Mouse (Mus musculus): ENCODE measurements around the gene Rp2.
A peak's percentile ranks its signal among the peaks of the same experiment; 100 is the strongest.
"Not testable (repeated sequence)": the region's sequence is repeated elsewhere in the genome, so short reads cannot be mapped to it uniquely, and the experiment has no call there.

Rp2 gene

DNA sequence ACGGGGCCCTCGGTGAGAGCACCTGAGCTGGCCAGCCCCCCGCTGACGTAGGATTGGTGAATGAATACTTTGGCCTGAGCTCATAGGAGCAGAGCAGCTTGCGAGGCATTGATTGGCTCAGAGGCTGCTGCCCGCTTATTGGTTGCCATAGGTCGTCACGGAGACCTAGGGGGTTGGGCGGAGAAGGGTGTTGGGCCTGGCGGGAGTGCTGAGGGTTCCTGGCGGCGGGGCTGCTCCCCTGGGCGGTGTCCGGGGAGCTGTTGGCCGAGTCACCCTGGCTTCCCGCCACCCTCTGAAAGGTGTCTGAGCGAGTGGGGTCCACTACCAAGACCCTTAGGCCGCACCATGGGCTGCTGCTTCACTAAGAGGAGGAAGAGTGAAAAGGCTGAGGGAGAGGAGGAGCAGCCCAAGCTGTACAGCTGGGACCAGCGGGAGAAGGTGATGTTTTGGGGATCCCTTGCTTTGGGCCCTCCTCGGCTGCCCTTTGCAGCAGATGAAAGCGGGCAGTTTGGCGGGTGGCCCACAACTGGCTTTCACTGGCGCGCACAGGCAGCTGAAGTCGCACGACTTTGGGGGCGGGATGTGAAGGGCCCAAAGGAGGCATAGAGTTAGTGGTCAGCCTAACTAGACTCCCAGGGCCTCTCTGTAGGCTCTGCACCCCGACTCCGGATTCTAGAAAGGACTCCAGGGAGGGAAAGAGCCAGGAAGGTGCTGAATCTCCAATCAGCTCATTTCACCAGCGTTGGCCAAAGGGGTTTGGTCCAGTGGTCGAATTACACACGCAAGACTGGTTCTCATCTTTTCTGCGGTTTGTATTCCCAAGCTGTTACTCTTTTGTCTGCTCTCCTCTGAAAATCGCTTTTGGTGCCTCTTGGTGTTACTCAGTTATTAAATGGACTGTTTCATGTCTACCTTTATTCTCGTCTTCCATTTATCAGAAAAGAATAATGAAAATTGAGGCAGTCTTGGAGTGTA is at the start of gene Rp2:
Rp2 (plus strand) TSS at position 91 of the 975 bp plus-strand sequence.
- peak; percentile 72 to 77 for DNase-seq (ENCODE audit: low spot score in 2 of 2)

DNA sequence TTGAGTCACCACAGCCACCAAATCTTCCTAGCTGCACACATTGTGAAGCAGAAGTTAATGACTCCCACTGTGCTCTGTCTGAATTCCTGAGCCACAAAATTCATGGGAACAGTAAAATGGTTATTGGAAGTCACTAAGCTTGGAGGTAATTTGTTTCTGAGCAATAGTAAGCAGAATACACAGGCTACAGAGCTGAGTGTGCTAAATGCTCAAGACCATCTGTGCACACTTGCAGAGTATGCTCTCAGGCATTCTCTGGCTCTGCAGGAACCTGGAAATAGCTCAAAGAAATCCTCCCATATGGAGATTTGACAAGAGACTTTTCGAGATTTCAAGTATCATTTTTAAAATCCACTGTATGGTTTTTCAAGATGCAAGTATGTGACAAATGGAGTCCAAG is 31.5 kb upstream of the Rp2 start:
- DNase-seq (ENCODE audit: low spot score in 2 of 2) = no peak

DNA sequence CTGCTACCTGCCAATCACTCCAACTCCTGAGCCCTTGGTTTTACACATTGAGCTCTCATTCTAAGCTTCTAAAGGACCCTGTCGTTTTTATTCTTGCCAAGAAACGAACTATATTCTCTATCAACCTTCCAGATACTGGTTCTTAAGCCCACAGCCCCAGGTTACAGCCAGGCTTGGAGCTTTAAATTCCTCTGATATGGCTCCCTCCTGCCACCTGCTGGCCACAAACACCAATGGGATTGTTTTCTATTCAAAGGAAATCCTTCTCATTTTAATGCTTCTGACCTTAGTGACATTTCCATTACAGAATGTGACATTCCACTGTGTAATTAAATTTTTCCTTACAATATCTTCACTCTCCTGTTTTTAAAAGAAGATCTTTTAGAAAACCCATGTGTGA is 28.6 kb upstream of the Rp2 start:
- DNase-seq (ENCODE audit: low spot score in 2 of 2) = peak in 1 of 2 experiments; percentile 31

DNA sequence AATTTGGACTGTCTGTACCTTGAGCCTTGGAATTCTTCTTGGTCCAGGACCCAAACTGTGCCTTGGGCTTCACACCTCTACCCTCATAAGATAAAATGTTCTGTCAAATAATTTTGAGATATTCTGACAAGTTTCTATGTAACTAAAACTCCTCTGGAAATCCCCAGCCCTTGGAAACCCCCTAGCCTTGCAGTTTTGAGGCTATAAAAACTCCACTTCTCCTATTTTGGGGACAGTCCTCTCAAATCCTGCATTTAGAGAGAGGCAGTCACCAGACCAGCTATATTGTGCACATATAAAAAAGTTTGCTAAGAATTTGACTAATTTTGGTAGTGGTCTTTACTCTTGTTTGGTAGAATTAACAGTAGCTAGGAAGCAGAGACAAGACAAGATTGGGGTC is 19.3 kb upstream of the Rp2 start:
- DNase-seq (ENCODE audit: low spot score in 2 of 2) = no peak

DNA sequence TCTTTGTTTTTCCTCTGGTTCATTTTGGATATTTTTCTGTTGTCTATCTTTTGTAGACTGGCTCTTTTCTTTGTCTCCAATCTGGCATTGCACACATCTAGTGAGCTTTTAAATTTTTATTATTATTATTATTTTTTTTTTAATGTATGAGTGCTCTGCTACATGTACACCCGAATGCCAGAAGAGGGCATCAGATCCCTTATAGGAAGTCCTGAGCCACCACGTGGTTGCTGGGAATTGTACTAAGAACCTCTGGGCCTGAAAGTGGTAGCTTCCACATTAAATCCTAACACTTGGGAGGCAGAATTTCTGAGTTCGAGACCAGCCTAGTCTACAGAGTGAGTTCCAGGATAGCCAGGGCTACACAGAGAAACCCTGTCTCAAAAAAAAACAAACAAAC is 17.9 kb upstream of the Rp2 start:
- no peak for DNase-seq (ENCODE audit: low spot score in 2 of 2)

DNA sequence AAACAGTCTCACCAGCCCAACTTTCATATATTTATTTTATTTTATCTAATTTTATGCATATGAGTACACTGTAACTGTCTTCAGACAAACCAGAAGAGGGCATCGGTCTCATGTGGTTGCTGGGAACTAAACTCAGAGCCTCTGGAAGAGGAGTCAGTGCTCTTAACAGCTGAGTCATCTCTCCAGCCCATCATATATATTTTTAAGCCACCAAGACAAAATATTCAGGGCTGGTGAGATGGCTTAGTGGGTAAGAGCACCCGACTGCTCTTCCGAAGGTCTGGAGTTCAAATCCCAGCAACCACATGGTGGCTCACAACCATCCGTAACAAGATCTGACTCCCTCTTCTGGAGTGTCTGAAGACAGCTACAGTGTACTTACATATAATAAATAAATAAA is 14.0 kb upstream of the Rp2 start:
- DNase-seq (ENCODE audit: low spot score in 2 of 2) = not testable (repeated sequence)

DNA sequence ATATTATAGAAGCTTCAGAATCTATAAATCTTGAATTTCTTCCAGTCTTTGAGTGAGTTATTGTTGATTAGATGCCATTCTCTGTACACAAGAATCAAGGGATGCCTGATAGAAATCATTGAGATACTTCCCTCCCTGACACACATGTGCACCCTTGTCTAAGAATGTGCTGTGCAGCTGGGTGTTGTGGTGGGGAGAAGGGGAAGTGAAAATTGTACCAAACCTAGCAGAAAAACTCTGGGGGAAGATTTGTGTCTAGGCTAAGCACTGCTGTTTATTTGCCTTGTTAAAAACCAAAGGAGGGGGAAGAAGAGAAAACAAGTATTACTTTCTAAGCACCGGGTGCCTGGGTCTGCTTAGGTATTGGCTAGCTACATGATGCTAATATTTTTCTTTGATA is 9.0 kb upstream of the Rp2 start:
- DNase-seq (ENCODE audit: low spot score in 2 of 2) = no peak

DNA sequence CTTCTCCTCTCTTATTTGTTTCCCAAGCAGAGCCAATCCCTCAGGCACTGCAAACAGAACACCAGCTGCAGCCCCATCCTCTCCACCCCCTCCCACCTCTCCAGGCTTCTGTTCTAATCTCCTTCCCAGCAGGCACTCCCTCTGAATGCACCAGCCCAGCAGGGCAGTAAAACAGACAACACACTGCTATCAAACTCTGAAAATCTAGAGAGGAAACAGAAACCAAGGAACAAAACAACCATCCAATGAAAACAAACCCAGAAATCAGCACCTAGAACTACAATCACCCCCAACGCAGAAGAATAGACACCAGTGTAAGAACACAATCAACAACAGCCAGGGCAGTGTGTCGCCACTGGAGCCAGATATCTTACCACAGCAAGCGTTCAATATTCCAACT is 8.0 kb upstream of the Rp2 start:
- DNase-seq (ENCODE audit: low spot score in 2 of 2) = no peak

DNA sequence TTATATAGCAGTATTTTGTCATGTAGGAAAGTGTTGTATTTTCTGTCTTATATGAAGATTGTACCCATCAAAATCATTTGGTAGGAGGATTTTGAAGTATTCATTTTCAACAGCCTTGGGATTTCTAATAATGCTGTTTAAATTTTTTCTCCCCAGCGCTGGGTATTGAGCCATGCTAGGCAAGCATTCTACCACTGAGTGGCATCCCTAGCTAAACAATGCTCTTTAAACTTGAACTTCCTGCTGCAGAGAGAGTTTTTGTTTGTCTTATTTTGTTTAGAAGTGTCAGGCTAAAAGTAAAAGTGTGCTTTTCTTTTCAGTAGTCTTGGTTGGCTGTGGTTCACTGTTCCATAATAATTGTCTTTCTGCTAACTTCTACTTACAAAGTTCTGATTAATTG is 1.8 kb downstream of the Rp2 start:
- DNase-seq (ENCODE audit: low spot score in 2 of 2) = no peak

DNA sequence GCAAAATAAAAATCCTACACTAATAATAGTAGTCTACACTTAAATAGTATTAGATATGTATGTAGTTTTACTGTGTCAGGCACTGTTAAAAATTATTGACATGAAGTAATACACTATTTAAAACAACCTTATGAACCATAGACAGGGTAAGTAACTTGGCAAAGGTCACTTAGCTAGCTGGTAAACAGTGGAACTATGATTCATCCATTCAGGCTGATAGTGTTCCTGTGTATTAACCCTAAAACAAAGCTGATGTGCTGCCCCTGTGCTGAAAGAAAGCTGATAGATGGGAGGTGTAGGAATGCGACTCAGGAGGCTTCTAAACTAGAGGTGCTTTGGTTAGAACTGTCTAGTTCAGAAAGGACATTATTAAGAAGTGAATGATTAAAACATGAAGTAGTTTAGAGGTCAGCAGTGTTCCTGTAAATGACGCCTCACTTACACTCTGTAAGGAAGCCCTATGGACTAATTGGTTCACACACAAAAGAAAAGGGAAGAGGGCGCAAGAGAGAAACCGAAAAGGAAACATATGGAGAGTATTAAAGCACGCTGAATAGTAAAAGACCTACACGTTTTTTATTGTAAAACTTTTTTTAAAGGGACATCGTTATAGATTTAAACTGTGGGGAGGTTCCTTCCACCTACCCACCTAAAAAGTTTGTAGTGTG is 15.2 kb downstream of the Rp2 start:
- no peak for DNase-seq (ENCODE audit: low spot score in 2 of 2)

DNA sequence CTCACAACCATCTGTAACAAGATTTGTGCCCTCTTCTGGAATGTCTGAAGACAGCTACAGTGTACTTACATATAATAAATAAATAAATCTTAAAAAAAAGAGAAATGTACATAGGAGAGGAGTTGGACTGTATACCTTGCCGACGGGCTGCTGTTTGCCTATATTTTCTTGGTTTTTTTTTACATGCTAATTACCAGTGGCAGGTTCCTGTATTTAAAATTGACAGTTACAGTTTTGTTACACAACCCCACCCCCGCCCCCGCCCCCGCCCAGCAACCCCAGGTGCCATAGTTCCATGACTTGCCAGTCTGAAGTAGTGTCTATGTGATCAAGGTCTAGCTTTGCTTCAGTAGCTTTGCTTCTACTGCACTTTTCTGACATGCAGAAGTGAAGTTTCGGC is 18.0 kb downstream of the Rp2 start:
- no peak for DNase-seq (ENCODE audit: low spot score in 2 of 2)

DNA sequence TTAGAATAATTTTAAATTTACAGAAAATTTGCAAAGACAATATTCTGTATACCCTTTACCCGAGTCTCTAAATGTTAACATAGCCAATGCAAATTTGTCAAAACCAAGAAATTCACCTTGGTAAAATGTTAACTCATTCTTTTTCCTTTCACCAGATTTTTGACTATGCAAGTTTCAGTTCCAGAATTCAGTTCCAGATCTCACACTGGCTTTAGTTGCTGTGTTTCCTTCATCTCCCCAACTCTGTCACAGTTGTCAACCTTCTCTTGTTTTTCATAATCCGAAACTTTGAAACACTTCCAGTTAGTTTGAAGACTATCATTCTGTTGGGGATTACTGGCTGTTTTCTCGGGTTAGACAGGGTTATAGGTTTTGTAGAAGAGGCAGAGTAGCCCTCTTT is 22.7 kb downstream of the Rp2 start:
- DNase-seq (ENCODE audit: low spot score in 2 of 2) = no peak

DNA sequence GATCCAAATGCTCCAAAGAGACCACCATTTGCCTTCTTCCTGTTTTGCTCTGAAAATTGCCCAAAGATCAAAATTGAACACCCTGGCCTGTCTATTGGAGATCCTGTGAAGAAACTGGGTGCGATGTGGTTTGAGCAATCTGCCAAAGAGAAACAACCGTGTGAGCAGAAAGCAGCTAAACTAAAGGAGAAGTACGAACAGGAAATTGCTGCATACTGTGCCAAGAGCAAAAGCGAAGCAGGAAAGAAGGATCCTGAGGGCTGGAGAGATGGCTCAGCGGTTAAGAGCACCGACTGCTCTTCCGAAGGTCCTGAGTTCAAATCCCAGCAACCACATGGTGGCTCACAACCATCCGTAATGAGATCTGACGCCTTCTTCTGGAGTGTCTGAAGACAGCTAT is 27.7 kb downstream of the Rp2 start:
- DNase-seq (ENCODE audit: low spot score in 2 of 2) = not testable (repeated sequence)

DNA sequence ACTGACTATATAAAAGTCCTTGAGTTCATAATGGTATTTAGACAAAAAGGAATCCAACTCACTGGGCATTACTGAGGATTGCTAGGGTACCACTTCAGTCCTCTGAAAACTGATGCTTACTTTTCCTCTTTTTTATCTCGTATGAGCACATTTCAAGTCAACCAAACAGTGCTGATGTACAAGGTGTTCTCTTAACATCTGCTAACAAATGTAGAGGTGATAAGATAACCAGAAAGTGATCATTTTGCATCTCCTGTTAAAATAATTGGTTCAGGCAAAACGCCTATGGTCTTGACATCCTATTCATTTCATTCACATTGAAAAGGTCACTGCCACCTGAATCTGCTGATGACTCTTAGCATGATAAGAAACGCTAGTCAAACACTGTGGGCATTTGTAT is 28.7 kb downstream of the Rp2 start:
- no peak for DNase-seq (ENCODE audit: low spot score in 2 of 2)

DNA sequence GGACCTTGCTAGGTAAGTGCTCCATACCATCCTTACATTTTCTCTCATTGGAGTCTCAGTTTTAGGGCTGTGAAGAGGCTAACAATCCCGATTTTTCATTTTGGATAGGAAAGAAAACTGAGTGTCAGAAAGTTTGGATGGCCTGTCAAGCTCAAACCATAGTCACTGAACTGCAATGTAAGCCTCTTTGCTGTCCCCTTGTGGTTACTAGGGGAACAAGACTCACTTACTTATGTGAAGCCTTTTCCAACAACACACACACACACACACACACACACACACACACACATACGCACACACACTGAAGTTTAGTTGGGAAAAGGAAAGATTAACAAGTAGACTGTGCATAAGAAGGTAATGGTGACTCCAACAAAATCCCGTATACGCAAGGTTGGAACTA is 39.8 kb downstream of the Rp2 start:
- DNase-seq (ENCODE audit: low spot score in 2 of 2) = peak in 1 of 2 experiments; percentile 4

DNA sequence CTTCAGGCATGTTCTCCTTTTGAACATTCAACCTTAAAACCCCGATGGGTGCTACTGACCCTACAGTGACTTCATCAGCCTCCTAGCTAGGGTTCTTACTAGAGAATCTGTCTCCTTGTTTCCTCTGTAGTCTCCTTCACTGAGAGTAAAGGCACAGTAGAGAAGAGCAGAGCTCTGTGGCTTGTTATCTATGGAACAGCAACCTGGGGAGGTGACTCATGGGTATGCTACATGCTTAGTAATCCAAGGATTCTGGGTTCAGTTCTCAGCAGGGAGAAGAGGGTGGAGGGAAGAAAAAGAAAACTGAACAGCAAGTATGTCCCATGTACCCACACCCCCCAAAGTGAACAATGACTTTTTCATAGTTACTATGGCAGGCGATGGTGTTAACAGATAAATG is 42.6 kb downstream of the Rp2 start:
- no peak for DNase-seq (ENCODE audit: low spot score in 2 of 2)

DNA sequence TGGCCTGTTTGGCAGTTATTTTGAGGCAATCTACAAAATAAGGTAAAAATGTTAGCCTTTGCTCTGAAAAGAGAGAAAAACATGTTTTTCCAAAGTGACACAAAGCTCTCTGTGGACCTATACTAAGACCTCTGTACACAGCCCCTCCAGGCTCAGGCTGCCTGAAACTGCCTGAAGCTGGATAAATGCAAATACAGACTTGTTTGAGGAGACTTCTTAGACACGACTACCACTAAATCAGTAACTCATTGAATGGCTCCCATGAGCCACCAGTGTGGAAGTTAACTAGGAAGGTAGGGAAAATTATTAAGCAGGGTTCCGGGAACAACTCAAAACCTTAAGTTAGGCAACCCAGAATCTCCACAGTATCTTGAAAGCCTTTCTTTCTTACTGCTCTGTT is 43.4 kb downstream of the Rp2 start:
- DNase-seq (ENCODE audit: low spot score in 2 of 2) = no peak

DNA sequence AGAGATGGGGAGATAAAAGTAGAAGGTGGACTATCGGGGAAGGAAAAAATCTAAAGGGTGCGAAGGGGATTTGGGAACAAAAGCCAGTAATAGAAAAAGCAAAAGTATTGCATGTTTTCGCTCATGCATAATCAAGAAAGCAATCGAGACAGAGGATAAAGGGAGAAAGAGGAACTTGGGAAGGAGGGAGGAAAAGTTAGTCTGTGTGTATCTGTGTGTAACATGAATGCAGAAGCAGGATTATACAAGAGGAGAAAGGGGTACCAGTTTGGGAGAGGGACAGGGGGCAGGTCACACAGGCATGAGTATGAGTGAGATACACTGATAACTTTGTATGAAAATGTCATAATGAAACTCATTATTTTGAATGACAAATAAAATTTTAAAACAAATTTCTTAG is 47.1 kb downstream of the Rp2 start:
- DNase-seq (ENCODE audit: low spot score in 2 of 2) = no peak

DNA sequence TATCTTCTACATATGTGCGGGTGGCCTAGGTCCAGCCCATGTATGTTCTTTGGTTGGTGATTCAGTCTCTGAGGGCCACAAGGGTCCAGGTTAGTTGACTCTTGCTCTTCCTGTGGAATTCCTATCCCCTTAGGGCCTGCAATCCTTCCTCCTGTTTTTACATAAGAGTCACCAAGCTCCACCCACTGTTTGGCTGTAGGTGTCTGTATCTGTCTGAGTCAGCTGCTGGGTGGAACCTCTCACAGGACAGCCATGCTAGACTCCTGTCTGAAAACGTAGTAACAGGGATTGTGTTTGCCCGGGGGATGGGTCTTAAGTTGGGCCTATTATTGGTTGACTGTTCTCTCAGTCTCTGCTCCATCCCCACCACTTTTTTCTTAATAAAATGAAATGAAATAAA is 47.9 kb downstream of the Rp2 start:
- DNase-seq (ENCODE audit: low spot score in 2 of 2) = no peak

DNA sequence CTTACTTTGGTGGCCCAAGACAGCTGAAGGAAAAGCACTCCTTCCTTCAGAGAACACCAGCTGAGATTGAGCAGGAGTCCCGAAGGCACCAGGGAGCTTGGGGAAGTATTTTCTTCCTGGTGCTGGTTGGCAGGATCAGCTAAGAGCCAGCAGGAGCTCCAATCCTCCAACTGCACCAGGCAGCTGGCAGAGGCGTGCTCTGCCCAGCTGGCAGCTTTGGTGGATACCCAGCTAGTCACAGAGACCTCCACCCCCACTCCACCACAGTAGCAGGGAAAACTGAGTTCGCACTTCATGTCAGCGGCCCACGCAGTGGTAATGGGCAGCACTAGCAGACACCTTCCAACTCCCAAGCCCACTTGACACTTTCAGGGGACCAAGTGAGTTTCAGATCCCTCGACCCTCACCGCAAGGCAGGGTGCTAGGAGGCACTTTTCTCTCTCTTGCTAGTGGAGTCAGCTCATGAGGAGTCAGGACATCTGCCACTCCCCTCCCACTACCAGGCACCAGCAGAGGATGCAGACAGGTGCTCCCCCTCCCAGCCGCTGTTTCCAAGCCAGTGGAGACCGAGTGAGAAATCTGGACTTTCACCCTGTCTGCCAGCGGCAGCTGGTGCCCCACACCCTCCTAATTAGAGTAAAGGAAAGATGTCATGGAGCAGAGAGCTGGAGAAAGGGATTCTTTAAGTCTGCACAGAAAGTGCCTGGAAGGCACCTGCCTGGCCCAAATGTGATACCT is 50.8 kb downstream of the Rp2 start:
- no peak for DNase-seq (ENCODE audit: low spot score in 2 of 2)

DNA sequence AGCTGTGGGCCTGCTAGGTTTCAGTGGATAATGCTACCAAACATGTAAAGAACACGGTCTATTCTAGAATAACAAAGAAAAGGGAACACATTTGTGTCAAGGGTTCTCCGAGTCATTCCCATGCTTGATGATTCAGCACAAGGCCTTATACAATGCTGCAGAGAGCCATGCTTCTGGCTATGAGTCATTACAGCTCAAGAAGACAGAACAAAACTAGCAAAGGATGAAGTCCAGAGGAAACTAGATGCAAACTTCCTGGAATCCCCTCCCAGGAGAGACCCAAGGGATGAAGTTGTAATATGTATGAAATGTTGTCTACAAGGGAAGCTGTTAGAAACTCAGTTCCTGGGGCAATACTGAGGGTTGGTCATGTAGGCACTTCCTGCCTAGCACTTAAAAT is 54.2 kb downstream of the Rp2 start:
- DNase-seq (ENCODE audit: low spot score in 2 of 2) = no peak

DNA sequence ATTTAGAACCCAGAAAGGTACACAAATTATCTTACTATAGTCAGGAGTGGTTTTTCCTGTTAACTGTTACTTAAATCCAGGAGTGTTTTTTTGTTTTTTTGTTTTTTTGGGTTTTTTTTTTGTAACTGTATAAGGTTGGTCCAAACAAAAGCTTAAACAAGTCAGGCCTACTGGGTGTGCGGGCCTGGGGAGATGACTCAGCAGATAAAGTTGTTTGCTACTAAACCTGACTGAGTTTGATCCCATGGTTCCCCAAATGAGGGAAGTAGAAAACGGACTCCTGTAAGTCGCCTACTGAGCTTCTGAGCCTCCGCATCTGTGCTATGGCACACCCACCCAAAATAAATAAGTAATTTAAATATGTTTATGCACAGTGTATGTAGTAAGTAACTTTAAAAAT is 55.3 kb downstream of the Rp2 start:
- no peak for DNase-seq (ENCODE audit: low spot score in 2 of 2)
